Mouse (Mus musculus): ENCODE data around the gene Spata7. TPM values are rescaled to one million over a fixed set of nuclear protein-coding genes. Genes with fewer than 3 reads are reported as not detected.

The Spata7 gene
- polyA plus RNA-seq (2012; rRNA removed): 0.57 and 0.70 TPM in 2 replicates

GRCm38 (mm10) chr12:98627392-98628259, at the start of gene Spata7:
Gene Spata7 (plus strand): TSS chr12:98628157.

Other genes with a start within 250 kb of the Spata7 start
- 2.3 and 2.7 TPM in 2 replicates for gene Kcnk10, start 49.8 kb upstream of the Spata7 start, polyA plus RNA-seq (2012; rRNA removed)
- gene Ptpn21, start 109.2 kb downstream of the Spata7 start, polyA plus RNA-seq (2012; rRNA removed): 10.9 and 11.9 TPM in 2 replicates
- gene Zc3h14, start 118.8 kb downstream of the Spata7 start, polyA plus RNA-seq (2012; rRNA removed): 6.8 and 8.8 TPM in 2 replicates